Mouse (Mus musculus) kidney, postnatal 0 days (tissue): Measurements from ENCODE around the gene Ylpm1. TPM values are rescaled to one million over a fixed set of nuclear protein-coding genes. Genes with fewer than 3 reads are reported as not detected.

Experiments
- ATAC-seq: fragments of 200-750 bp; cut with Nextera tagmentation; replicated peaks from 2 replicates; pipeline ENCODE4 v1.8.0; 2017; ENCODE audit warnings: low read depth, moderate number of reproducible peaks, moderate TSS enrichment, moderate library complexity; ENCODE audit not compliant: low FRiP score
- DNase-seq: peaks from one replicate; pipeline ENCODE4 v3.0.0-alpha.2; 2016; ENCODE audit warnings: low spot score
- H3K27ac ChIP-seq: fragments of 300-500 bp; sonication (generic); 2 replicates; pipeline ENCODE4 v1.5.1; 2014; ENCODE audit warnings: mild to moderate bottlenecking
- H3K27me3 ChIP-seq: fragments of 300-500 bp; sonication (generic); 2 replicates; pipeline ENCODE4 v1.6.1; 2014; ENCODE audit warnings: low read length, mixed read lengths; ENCODE audit not compliant: insufficient read depth
- H3K36me3 ChIP-seq: fragments of 300-500 bp; sonication (generic); 2 replicates; pipeline ENCODE4 v1.6.1; 2014; ENCODE audit warnings: low read length, mixed read lengths; ENCODE audit not compliant: insufficient read depth
- H3K4me1 ChIP-seq: fragments of 300-500 bp; sonication (generic); replicated peaks from 2 replicates; pipeline ENCODE4 v1.6.1; 2014; ENCODE audit warnings: antibody characterized with exemption, low read length, mixed read lengths; ENCODE audit not compliant: insufficient read depth
- H3K4me2 ChIP-seq: fragments of 300-500 bp; sonication (generic); 2 replicates; pipeline ENCODE4 v1.6.1; 2014; ENCODE audit warnings: mild to moderate bottlenecking, low read length, moderate library complexity, mixed read lengths
- H3K4me3 ChIP-seq: fragments of 300-500 bp; sonication (generic); replicated peaks from 2 replicates; pipeline ENCODE4 v1.5.1; 2014; ENCODE audit warnings: low read depth, low read length
- H3K9ac ChIP-seq: fragments of 300-500 bp; sonication (generic); 2 replicates; pipeline ENCODE4 v1.6.1; 2014; ENCODE audit warnings: low read depth, low read length
- H3K9me3 ChIP-seq: fragments of 300-500 bp; sonication (generic); replicated peaks from 2 replicates; pipeline ENCODE4 v1.6.1; 2016; ENCODE audit warnings: low read length, inconsistent platforms, mixed read lengths
- CTCF ChIP-seq: IDR thresholded peaks from 2 replicates; pipeline ENCODE4 v1.5.1; 2016; ENCODE audit warnings: antibody characterized with exemption, low read depth, mild to moderate bottlenecking, moderate library complexity
- WGBS: fragments of 180-500 bp; shearing (Covaris S2); extraction: QIAGEN DNeasy Blood & Tissue Kit; methylation state at CpG from one replicate; pipeline ENCODE4 v1.1.7; 2014; 5-methylcytosine and 5-hydroxymethylcytosine counted together
- polyA plus RNA-seq: library from polyadenylated mRNA; unstranded; fragments of >200 nt; fragmentation: Nextera tagmentation; extraction: Ambion mirVana; gene quantifications from 2 replicates; pipeline ENCODE4 v1.2.1, GENCODE M21; 2015

Ylpm1 gene
- 19.5 and 19.7 TPM in 2 replicates for polyA plus RNA-seq

DNA sequence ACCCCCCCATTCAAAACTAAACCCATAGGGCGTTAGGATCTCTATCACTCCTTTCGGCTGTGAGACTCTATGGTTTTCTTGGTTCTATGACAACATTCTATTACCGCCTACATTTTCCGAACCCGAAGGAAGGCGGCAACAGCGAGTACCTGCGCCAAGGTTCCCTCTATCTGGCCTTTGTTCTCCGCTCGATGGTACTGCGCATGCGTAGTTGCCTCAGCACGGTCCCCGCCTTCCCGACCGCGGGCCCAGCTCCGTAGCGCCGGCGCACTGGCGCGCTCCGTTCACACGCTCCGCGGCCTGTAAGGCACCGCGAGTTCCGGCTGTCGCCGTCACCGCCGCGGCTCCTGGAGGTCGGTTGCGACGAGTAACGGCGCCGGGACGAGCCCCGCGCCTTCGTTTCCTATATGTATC is at the start of gene Ylpm1:
Gene Ylpm1 (plus strand): TSS at position 239 of the 414 bp plus-strand sequence.
- Histone ChIP-seq H3K27me3 (no peaks in the 10 kb centered on the region), H3K4me3 (peak within 1 kb of the TSS; percentile 79), H3K4me1 (peaks cover 9% of the 10 kb centered on the region), H3K9me3 (no peaks in the 10 kb centered on the region), H3K9ac (peak within 1 kb of the TSS; percentile 91), H3K4me2 (peak within 1 kb of the TSS; percentile 84), H3K36me3 (no peaks in the 10 kb centered on the region), H3K27ac (peak within 1 kb of the TSS; percentile 80; the same call in 1 of the 2 replicates)
- under 1% methylated on average over 45 of the region's 45 CpGs for WGBS
- peak; percentile 65 for TF ChIP-seq CTCF
- DNase-seq (peak; percentile 99), ATAC-seq (peak; percentile 97)

- Histone ChIP-seq H3K4me1 (no peaks in the 10 kb centered on the region), H3K9me3 (no peaks in the 10 kb centered on the region), H3K36me3 (0 out of 2 replicates have a peak, but pooled peaks cover 3% of the 10 kb centered on the region), H3K9ac (no peak overlapping the region), H3K27me3 (no peaks in the 10 kb centered on the region), H3K4me2 (no peak overlapping the region), H3K4me3 (no peak overlapping the region), H3K27ac (no peak overlapping the region)
- no peak for DNase-seq
- 77% methylated on average over 2 of the region's 2 CpGs for WGBS
- no peak for TF ChIP-seq CTCF
- no peak for ATAC-seq
These were observed 48.1 kb upstream of the Ylpm1 start for GRCm38 (mm10) chr12:84947894-84948583.

DNA sequence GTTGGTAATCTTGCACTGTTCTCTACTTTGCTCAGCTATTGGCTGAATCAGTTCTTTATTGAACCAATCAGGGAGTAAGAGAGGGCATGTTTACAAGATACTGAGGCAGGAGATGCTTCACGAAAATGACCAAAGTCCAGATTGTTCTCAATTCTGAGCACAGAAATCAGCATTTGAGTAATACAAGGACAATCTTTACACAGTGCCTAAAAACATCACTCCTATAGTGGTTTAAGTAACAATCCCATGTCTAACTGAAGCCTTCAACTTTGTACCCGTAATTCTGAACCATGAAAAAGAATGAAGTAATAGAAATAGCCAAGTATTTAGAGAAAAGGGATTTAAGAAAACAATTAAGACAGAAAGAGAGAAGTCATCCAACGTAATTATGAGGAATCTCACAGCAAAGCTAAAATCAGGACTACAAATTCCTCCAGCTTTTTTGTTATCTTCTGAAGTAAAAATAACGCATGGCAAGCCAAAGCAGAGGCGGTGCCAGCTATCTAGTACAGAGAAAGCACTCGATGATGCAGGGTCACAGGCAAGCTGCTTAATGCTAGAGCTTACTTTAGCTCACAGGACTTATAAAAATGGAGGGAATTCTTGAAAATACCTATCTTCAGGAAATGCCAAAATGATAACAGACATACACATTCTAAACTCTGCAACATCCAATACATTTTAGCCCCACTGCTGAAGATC is 47.4 kb upstream of the Ylpm1 start:
- 92% methylated on average over 6 of the region's 6 CpGs for WGBS
- DNase-seq: no peak
- Histone ChIP-seq H3K4me1 (no peaks in the 10 kb centered on the region), H3K4me2 (no peak overlapping the region), H3K9me3 (no peaks in the 10 kb centered on the region), H3K4me3 (no peak overlapping the region), H3K9ac (no peak overlapping the region), H3K27ac (no peak overlapping the region), H3K27me3 (no peaks in the 10 kb centered on the region), H3K36me3 (0 out of 2 replicates have a peak, but pooled peaks cover 3% of the 10 kb centered on the region)
- ATAC-seq: no peak
- no peak for TF ChIP-seq CTCF

DNA sequence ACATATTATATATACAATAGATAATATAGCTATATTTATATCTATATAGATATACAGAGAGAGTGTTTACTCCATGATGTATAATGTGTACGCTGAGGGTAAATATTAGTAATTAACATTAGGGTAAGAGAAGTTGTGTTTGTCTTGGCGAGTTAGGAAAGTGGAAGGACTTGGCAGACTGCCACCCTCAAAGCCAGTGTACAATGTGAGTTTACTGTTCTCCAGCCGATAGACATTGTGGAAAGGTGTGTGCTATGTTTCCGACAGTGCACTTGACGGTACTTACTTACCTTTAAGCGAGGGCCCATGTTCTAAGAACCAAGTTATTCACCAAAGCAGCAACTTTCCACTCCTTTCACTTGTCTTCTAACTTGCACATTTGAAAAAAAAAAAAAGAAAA is 45.4 kb upstream of the Ylpm1 start:
- ATAC-seq (no peak), DNase-seq (no peak)
- Histone ChIP-seq H3K4me2 (no peak overlapping the region), H3K27me3 (no peaks in the 10 kb centered on the region), H3K4me3 (no peak overlapping the region), H3K4me1 (no peaks in the 10 kb centered on the region), H3K9me3 (no peaks in the 10 kb centered on the region), H3K9ac (no peak overlapping the region), H3K36me3 (0 out of 2 replicates have a peak, but pooled peaks cover under 1% of the 10 kb centered on the region), H3K27ac (no peak overlapping the region)
- 81% methylated on average over 6 of the region's 6 CpGs for WGBS
- no peak for TF ChIP-seq CTCF

DNA sequence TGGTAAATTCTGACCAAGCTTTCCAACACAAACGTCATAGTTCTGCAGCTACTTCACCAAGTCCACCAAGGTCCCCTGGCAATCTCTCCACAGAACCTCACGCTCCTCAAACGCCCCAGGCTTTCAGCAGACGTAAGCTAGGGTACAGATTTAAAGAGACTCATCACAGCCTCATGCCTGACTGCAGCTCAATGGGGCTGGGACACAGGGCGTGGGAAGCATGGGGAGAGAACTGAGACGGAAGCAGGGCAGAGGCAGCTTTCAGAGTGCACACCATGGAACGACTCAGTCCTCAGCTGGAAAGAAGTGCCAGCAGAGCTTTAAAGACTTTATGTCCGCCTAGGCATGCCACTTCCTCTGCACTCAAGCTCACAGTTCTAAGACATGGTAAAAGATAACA is 44.6 kb upstream of the Ylpm1 start:
- Histone ChIP-seq H3K4me2 (no peak overlapping the region), H3K9me3 (no peaks in the 10 kb centered on the region), H3K27me3 (no peaks in the 10 kb centered on the region), H3K36me3 (no peaks in the 10 kb centered on the region), H3K9ac (no peak overlapping the region), H3K4me3 (no peak overlapping the region), H3K27ac (no peak overlapping the region), H3K4me1 (no peaks in the 10 kb centered on the region)
- no peak for TF ChIP-seq CTCF
- DNase-seq (no peak), ATAC-seq (no peak)
- WGBS: 72% methylated on average over 8 of the region's 8 CpGs

DNA sequence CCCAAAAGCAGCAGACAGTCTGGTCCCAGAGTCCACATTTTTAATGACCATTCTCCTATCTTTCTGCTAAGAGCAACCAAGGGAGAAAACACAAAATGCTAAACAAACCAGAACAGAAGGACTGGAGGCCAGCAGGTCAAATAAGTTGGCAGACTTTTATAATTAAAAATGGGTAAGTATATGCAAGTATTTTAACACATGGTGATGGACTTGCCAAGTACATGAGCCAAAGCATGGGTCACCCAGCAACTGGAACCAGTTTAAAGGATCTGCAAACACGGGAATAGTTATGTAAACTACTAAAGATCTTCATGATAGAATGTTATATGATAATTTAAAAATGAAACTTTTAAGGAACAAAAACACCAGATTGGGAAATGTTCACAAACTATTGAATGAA is 43.8 kb upstream of the Ylpm1 start:
- Histone ChIP-seq H3K27ac (no peak overlapping the region), H3K9me3 (no peaks in the 10 kb centered on the region), H3K27me3 (no peaks in the 10 kb centered on the region), H3K4me3 (no peak overlapping the region), H3K4me1 (no peaks in the 10 kb centered on the region), H3K4me2 (no peak overlapping the region), H3K36me3 (no peaks in the 10 kb centered on the region), H3K9ac (no peak overlapping the region)
- ATAC-seq (no peak), DNase-seq (no peak)
- TF ChIP-seq CTCF: no peak
- 69% methylated on average over 1 of the region's 1 CpGs for WGBS
